Mouse (Mus musculus) G1E (cell line): ENCODE measurements around the gene Car10. TPM values are rescaled to one million over a fixed set of nuclear protein-coding genes. Genes with fewer than 3 reads are reported as not detected.

Experiments used
- ATAC-seq: 2 replicates; pipeline ENCODE4 v1.8.0; 2016; ENCODE audit warnings: mild to moderate bottlenecking; ENCODE audit not compliant: insufficient number of reproducible peaks, poor library complexity, low FRiP score, severe bottlenecking; ENCODE audit errors: extremely low read depth
- DNase-seq: peaks from one replicate; pipeline ENCODE4 v3.0.0; 2012; ENCODE audit warnings: low spot score
- H3K27me3 ChIP-seq: 2 replicates; pipeline ENCODE4 v1.6.1; 2012; ENCODE audit warnings: mild to moderate bottlenecking, low read length, inconsistent platforms; ENCODE audit not compliant: insufficient read depth
- H3K36me3 ChIP-seq: replicated peaks from 2 replicates; pipeline ENCODE3; 2012; ENCODE audit warnings: mild to moderate bottlenecking, inconsistent platforms
- H3K4me1 ChIP-seq: 2 replicates; pipeline ENCODE4 v1.6.1; 2012; ENCODE audit warnings: low read depth, low read length, inconsistent platforms, mixed read lengths; ENCODE audit not compliant: insufficient read depth
- H3K4me3 ChIP-seq: 2 replicates; pipeline ENCODE4 v1.5.1; 2012; ENCODE audit warnings: low read depth, mild to moderate bottlenecking, inconsistent platforms, low read length, moderate library complexity, mixed read lengths
- H3K9me3 ChIP-seq: replicated peaks from 2 replicates; pipeline ENCODE4 v1.6.1; 2012; ENCODE audit warnings: inconsistent platforms
- CTCF ChIP-seq: IDR thresholded peaks from 2 replicates; pipeline ENCODE4 v1.5.1; 2012; ENCODE audit warnings: low read depth, low read length, inconsistent platforms, mixed read lengths
- GATA1 ChIP-seq: IDR thresholded peaks from 2 replicates; pipeline ENCODE4 v1.6.1; 2012; ENCODE audit warnings: borderline replicate concordance, low read length, inconsistent platforms, mixed read lengths
- GATA2 ChIP-seq: IDR thresholded peaks from 2 replicates; pipeline ENCODE4 v1.6.1; 2012; ENCODE audit warnings: low read depth, low read length, inconsistent platforms, borderline replicate concordance
- POLR2AphosphoS5 ChIP-seq: IDR thresholded peaks from 2 replicates; pipeline ENCODE4 v1.6.1; 2012; ENCODE audit warnings: low read depth, low read length, inconsistent platforms; ENCODE audit not compliant: insufficient replicate concordance
- TAL1 ChIP-seq: conservative IDR thresholded peaks from 2 replicates; pipeline ENCODE4 v1.6.1; 2012; ENCODE audit warnings: low read depth, low read length, inconsistent platforms, mixed read lengths
- polyA plus RNA-seq: library from polyadenylated mRNA; stranded (reverse); fragments of >175 nt; gene quantifications from 2 replicates; pipeline ENCODE4 v1.2.3, GENCODE M21; 2012
- total RNA-seq, 2 experiments: library from RNA; stranded (forward) in 1 of 2; stranded (reverse) in 1 of 2; fragments of 200-1000 nt in 1 of 2; fragments of >200 nt in 1 of 2; fragmentation: Nextera tagmentation in 1 of 2; gene quantifications; 2 replicates each; pipeline ENCODE4 v1.2.3; 2014 to 2017

Car10 gene
- total and polyA plus RNA-seq, 3 experiments, result not detected

DNA sequence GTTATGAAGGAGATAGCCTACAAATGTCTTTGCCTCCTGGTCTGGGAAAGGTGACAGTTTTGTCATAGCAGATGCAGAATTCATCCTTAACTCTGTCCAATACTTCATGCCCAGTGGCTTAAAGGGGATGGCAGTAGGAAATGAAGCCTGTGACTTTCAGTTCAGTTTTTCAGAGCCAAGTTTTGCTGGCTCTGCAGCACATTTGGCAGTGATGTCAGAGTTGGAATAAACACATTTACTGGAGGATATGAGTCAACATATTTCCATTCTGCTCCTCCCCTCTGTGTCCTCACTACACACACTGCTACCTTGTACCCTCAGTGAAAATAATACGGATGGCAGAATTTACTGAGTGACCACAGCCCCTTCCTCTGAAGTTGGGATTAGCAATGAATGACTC is 11.6 kb downstream of the Car10 start:
- no peak for DNase-seq
- no peak overlapping the region for H3K4me3 ChIP-seq
- H3K36me3 ChIP-seq, result no peaks in the 10 kb centered on the region
- TF ChIP-seq TAL1, result no peak
- no peak for TF ChIP-seq GATA2
- no peak for TF ChIP-seq GATA1
- TF ChIP-seq POLR2AphosphoS5, result no peak
- no peak for TF ChIP-seq CTCF
- no peaks in the 10 kb centered on the region for H3K9me3 ChIP-seq
- no peaks in the 10 kb centered on the region for H3K4me1 ChIP-seq
- no peaks in the 10 kb centered on the region for H3K27me3 ChIP-seq
- ATAC-seq, result no peak

DNA sequence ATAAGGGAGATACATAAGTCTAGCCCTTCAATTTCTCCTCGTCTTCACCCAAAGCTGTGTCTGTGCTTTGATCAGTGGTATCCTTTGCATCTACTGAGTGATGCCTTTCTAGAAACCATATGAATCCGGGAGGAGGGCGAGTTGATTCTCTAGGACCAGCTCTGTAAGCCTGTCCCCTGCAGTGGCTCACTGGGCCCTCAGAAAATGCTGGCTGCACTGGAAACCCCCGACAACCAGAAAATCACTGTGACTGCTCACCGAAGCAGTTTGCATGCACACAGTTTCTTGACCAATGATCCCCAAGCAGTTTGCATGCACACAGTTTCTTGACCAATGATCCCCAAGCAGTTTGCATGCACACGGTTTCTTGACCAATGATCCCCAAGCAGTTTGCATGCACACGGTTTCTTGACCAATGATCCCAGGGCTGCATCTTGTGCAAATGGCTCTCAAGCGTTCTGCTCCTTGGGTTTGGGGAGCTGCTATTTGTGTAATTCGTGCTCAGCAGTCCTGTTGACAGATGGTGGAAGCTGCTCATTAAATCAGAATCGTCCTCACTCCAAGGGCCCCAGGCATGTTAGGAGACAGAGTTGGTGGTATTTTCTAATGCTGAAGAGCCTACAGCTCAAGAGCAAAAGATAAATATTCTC is 23.1 kb downstream of the Car10 start:
- ATAC-seq, result no peak
- H3K27me3 ChIP-seq, result no peaks in the 10 kb centered on the region
- H3K9me3 ChIP-seq, result peaks cover 11% of the 10 kb centered on the region

DNA sequence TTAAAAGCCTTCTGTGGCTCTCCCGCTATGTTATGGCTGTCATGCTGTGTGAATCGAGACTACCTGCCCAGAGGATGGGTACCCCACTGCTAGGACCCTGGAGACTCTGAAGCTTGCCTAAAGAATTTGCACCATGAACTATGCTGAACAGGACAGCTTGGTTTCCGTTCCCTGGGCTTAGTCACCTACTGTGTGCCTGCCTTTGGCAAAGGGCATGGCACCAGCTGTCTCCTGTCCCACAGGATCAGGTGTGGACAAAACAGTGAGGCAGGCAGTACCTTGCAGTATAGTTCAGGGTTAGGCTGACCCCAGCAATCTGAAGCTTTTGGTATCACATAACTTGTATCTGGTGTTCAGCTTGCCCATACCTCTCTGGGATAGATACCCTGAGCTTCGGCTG is 25.9 kb downstream of the Car10 start:
- ATAC-seq (no peak), DNase-seq (no peak)
- TF ChIP-seq GATA2, result no peak
- Histone ChIP-seq H3K4me1 (no peaks in the 10 kb centered on the region), H3K4me3 (no peak overlapping the region), H3K27me3 (no peaks in the 10 kb centered on the region), H3K9me3 (peaks cover 11% of the 10 kb centered on the region), H3K36me3 (no peaks in the 10 kb centered on the region)

More for the DNA sequence above, 23.1 kb downstream of the Car10 start:
- Histone ChIP-seq H3K4me3 (no peak overlapping the region), H3K4me1 (no peaks in the 10 kb centered on the region), H3K36me3 (no peaks in the 10 kb centered on the region)
- TF ChIP-seq POLR2AphosphoS5 (no peak), TAL1 (no peak), GATA2 (no peak), GATA1 (no peak), CTCF (no peak)
- no peak for DNase-seq

DNA sequence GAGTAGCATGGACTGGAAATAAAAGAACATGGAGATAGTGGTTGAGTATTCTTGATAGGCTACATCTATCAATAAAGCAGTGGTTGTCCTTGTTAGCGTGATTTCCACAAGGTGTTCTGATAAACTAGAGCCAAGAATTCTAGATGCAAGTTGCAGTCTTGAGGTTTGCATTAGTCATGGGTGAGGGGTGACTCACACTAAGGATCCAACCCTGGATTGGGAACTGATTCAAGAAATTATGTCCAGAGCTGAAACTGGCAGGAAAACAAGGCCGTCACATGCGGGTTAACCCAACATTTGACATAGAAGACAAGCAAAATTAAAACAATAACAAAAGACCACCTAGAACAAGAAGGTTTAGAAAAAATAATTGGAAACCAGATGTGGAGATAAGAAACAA is 28.6 kb downstream of the Car10 start:
- Histone ChIP-seq H3K27me3 (no peaks in the 10 kb centered on the region), H3K4me3 (no peak overlapping the region), H3K4me1 (no peaks in the 10 kb centered on the region), H3K36me3 (no peaks in the 10 kb centered on the region), H3K9me3 (peaks cover 5% of the 10 kb centered on the region)
- TF ChIP-seq CTCF, result no peak
- TF ChIP-seq GATA1, result no peak
- TF ChIP-seq POLR2AphosphoS5, result no peak
- no peak for TF ChIP-seq TAL1
- TF ChIP-seq GATA2, result no peak
- ATAC-seq (no peak), DNase-seq (no peak)

DNA sequence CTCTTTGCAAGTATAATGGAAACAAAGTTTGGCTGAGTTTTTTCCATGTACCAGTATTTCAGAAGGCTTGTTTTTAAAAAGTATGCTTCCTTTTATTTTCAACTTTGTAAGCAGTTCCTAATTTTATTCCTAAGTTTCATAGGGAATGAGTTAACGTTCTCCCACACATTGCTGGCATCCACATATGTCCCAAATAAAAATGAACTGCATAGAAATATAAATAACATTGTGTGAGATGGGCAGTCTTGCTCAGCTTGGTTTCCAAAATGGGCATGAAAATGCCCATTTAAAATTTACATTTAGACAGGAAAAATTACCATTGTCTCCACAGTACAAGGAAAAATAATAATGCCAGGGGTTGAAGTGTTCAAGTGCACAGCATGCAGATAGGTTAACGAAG is 30.7 kb downstream of the Car10 start:
- no peaks in the 10 kb centered on the region for H3K27me3 ChIP-seq
- DNase-seq (no peak), ATAC-seq (no peak)
- H3K4me3 ChIP-seq, result no peak overlapping the region
- no peaks in the 10 kb centered on the region for H3K36me3 ChIP-seq
- TF ChIP-seq GATA2 (no peak), GATA1 (no peak), TAL1 (no peak), CTCF (no peak), POLR2AphosphoS5 (no peak)
- H3K9me3 ChIP-seq, result peaks cover 5% of the 10 kb centered on the region
- no peaks in the 10 kb centered on the region for H3K4me1 ChIP-seq

DNA sequence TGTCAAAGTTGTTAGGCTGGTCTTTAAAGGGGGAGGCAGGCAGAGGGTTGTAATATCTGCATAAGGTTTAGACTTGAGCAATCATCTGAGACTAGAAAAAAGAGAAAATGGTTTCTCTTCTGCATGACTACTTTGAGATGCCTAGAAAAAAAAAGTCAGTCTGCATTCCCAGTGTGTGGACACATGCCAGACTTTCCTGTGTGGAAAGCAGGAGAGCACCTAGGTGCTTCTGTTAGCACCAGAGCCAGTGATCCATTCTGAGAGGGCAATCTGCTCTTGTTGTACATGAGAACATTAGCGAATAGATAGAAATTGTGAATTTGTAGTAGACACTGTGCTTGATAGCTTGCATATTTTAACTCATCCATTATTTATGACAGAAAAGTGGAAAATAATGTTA is 40.0 kb downstream of the Car10 start:
- no peaks in the 10 kb centered on the region for H3K27me3 ChIP-seq
- no peaks in the 10 kb centered on the region for H3K36me3 ChIP-seq
- TF ChIP-seq GATA2 (no peak), CTCF (no peak), POLR2AphosphoS5 (no peak), GATA1 (no peak), TAL1 (no peak)
- no peak for ATAC-seq
- H3K4me1 ChIP-seq, result no peaks in the 10 kb centered on the region
- no peak for DNase-seq
- no peak overlapping the region for H3K4me3 ChIP-seq
- H3K9me3 ChIP-seq, result peaks cover 10% of the 10 kb centered on the region
